Mouse (Mus musculus) c-Kit-positive CD71-positive TER-119-negative erythroid progenitor cells, embryonic 14.5 days (primary cell): ENCODE data around the gene Lca5l.
A peak's percentile ranks its signal among the peaks of the same experiment; 100 is the strongest.

Experiments used
- DNase-seq: peaks from one replicate; pipeline ENCODE4 v3.0.0-alpha.2; 2013; ENCODE audit warnings: low read depth

Lca5l gene

DNA sequence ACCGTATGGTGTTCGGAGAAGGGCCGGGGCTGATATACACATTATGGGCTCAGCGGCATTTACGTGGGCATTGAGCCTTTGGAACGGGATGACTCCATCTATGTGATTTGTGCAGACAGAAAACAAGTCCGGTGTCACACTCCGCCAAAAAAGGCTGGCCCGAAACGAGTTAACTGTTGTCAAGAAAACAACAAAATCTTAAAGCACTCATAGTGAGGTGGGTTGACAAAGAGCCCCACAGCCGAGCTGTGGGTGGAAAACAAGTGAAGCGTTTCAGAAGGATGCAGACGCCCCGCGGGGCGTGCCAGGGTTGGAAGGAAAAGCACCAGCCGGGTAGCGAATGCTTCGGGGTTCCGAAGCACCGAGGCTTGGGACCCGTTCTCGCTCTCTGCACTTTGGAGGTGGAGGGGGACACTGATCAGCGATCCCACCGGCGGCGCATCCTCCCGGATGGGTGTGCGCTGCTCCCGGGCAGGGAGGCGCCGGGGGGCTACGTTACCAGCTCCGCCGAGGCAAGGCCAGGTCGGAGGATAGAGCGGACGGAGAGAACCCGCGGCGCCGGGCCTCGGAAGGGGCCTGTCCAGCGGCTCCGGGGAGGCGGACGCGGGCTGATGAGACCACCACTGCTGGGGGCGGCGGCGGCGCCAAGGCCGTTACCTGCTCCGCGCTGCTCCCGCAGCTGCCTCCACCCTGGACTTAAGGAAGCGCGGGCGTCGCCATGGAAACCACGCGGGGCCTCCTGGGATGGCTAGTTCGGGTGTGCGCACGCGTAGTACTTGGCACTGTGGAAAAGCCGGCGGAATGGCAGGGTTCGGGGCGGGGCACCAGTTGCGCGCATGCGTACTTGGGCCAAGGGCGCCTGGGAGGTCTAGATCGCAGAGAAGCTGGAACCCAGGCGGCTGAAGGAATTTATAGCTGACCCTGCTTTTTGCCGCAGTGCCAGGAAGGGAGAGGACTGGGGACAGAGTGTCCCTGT, at the start of gene Lca5l:
Lca5l (minus strand) TSS at position 741 of the 976 bp plus-strand sequence.
- peak; percentile 97 for DNase-seq

DNA sequence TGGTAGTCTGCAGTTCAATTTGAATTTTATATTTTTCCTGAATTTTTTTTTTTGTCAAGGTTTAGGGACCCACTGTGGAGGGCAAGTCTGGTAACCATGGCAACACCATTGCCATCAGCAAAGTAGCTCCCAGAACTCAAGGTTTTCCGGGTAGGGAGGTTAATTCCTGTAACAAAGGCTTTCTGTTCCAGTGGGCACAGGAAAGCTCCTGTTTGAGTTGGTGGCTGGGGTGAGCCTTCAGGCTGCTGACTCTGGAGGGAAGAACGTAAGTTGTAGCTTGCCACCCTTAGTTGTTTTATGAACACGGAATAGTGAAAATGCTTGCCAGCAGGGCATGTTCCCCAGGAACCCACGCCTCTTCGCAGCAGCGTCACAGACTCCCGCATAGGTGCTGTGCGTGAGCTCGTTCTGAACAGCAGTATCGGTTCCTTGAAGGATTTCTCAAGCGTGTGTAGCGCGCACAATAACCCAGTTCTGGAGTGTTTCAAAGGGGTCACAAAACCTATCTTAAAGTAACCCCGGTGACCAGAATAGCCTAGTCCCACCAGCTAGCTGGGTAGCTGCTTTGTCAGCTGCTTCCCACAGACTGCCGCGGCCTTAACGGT, 43.4 kb upstream of the Lca5l start, which contains the start of gene B3galt5:
B3galt5 (plus strand) TSS at position 436 of the 605 bp plus-strand sequence.
- DNase-seq: no peak

DNA sequence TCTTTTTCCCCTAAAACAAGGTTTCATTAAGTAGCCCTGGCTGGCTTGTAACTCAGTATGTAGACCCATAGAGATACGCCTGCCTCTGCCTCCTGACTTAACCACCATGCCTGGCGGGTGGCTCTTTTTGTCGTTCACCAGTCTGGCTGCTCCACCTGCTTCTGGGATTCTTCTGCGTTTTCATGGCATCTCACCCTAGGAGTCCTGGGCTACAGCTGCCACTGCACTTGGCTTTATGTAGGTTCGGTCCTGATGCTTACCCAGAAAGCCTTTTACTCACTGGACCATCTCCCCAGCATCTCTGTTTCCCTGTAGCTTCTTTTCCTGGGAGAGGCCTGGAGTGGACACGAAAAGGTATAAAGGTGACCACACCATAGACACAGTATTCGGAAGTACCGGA, 41.9 kb upstream of the Lca5l start:
- no peak for DNase-seq

DNA sequence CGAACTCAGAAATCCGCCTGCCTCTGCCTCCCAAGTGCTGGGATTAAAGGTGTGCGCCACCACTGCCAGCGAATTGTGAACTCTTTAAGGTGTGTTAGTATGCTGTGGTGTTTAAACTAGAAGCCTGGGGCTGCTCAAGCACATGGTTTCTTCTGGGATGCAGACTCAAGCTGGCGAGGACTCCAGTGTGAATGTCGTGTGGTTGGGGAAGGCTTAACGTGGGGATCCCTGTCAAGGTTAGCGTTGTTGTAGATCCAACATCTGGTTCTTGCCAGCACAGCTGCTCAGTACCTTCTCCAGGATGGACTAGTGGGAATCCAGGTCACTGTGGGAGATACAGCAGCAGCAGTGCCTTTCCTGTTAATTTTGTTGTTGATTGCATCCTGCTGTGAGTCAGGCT, 39.9 kb upstream of the Lca5l start:
- DNase-seq: no peak

DNA sequence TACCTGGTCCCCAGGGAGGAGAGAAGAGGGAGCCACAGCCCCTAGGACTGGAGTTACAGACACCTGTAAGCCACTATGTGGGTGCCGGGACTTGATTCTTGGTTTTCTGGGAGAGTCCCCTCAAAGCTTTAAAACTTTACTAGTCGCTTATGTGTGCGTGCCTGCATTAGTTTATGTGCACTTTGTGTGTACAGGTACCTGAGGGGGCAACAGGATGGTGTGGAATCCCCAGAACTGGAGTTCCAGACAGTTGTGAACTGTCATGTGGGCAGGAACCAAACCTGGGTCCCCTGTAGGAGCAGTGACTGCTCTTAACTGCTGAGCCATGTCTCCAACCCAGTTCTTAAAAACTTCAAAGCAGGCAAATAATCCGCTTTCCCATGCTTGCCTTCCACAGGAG, 39.2 kb upstream of the Lca5l start:
- no peak for DNase-seq

DNA sequence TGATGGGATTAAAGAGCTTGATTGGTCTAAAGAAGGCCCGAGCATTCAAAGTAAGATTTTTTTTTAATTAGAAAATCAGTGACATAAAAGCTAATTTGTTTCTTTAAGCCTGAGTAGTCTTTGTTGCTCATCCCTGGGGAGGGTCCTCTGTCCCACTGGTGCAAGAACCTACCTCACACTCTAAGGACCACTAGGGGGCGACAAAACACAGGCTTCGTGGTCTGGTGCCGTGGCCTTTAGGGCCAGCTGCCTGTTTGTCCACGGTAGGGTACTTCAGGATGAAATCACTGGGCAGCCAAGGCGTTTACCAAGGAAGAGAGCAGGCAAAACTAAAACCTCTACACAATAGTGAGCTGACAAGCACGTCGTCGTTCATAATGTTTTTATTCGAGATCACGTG, 38.3 kb upstream of the Lca5l start:
- DNase-seq: peak; percentile 44

DNA sequence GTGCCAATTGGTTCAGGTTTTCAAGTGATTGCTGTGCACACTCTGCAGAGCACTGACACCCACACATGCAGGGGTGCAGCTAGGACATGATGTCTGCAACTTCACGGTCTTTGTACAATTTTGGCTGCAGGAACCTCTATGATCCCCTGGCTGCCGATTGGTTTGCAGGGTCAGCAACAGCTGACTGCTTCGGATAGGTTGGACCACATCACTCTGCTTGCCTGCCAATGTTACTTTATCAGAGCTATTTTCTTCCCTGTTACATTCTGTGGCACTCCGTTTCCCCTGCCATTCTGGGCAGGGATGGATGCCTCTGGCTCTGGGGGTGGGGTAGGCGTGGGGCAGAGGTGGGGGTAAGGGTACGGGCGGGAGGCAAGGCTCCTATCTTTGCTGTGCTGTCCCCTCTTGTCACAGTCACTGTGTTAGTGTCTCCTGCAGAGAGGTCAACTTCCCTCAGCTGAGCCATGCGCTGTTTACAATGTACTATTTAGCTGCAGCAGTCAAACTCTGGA, 37.0 kb upstream of the Lca5l start:
- no peak for DNase-seq

DNA sequence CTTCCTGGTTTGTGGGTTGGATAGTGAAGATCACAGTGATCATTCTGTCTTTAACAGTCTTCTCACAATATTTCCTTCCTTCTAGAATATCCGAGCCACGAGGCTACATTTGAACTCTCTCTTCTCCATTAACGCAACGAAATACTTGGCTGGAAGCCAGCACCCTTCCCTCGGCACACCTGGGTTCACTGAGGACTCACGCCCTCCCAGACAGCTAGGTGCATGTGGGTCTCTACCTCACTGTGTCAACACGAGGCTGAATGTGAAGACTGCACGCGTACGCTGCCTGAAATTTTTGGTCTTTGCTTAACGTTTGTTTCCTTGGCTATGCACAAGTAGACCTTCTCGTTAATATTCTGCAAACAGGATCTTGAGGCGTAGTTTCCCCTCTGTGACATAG, 36.4 kb upstream of the Lca5l start:
- DNase-seq: no peak

DNA sequence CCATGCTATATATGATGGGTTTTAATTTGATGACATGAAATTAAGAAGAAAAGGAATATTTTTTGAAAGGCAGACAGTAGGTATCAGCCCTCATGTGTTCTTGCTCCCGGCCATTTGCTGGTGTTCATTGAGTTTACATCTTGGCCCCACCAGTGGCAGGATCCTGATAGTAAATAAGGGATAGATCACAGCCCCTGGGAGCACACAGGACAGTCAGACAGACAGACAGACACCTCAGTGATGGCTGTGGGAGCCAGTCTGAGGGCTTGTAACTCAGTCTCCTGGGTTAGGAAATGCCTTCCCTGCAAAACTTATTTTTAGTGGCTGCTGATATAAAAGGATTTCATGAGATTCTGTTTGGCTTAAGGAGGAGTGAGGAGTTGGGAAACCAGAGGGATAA, 30.4 kb upstream of the Lca5l start:
- no peak for DNase-seq

DNA sequence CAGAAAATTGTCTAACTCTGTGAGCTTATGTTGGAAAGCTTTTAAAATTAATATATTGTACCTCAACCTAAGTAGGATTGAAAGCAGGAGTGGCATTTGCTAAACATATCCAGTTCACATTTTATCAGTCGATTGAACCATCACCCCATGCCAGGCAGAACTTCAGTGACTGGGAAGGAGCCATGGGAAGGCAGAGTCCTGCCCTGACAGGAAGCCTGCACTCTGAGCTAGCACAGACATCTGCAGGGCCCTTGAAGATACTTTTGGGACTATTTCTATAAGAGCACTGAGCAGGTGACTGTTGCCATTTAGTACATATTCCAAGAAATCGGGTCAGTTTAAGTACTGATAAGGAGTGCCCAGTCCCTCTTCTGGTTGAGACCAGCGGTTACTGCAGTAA, 29.9 kb upstream of the Lca5l start:
- no peak for DNase-seq

DNA sequence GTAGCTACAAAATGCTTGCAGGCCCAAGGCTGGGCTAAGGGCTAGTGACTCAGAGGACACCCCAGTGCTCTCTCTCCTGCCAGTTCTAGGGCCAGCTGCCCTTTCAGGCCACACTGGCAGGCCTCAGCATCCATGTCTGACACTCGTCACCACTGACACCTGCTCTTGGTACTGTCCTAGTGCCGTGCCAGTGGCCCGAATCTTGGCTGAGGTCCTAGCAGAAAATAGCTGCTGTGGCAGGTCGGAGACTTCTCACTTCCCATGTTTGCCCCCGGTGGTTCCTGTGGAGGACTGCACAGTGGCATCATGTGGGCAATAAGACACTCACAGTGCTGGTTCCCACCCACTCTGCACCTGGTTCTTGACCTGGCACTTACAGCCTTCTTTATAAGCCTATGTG, 29.4 kb upstream of the Lca5l start:
- no peak for DNase-seq

DNA sequence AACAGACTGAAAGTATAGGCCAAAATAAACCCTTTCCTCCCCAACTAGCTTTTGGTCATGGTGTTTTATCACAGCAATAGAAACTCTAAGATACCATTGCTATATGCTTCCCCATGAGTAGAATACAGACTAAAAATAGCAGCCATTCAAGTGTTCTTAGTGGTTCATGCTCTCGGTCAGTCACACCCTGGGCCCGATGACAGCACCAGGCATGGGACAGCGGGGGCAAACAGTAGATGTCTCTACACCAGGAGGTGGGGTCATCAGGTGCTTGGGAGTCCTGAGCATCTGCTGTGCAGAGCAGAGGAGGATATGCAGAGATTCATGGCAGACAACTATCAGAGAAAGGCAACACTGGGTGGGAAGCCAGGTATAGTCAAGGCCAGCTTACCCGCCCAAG, 21.0 kb upstream of the Lca5l start:
- no peak for DNase-seq

DNA sequence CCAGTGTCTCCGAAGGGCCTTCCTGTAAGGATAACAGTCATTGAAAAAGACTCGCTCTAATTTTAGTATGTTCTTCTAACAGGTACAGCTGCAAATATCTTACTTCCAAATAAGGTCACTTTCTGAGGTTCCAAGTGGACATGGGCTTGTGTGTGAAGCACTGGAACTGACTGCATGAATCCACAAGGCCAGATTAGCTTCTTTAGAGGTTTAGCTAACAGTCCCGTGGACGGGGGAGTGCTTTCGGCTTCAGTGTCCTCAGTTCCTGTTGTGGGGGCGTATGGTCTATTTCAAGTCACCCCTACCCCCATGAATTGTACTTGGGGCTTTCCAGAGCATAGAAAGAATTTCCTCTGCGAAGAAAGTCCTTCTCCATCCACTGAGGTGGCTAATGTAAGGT, 18.8 kb upstream of the Lca5l start:
- DNase-seq: no peak

DNA sequence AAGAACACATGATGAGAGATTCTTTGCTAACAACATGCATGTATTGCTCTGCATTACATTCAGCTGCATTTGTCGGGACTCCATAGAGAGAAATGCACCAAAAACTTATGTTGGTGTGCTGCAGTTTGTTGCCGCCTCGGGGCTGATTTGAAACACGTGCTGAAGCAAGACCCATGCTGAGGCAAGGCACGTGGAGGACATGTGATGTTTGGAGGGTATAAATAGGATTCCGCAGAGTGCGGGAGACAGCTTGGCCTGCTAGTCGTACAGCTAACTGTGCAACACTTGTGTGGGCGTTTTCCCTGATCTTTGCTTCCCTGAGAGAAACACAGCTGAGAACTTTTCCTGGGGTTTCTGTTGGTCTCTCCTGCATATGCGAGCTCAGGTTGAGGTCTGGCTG, 17.7 kb upstream of the Lca5l start:
- DNase-seq: no peak

DNA sequence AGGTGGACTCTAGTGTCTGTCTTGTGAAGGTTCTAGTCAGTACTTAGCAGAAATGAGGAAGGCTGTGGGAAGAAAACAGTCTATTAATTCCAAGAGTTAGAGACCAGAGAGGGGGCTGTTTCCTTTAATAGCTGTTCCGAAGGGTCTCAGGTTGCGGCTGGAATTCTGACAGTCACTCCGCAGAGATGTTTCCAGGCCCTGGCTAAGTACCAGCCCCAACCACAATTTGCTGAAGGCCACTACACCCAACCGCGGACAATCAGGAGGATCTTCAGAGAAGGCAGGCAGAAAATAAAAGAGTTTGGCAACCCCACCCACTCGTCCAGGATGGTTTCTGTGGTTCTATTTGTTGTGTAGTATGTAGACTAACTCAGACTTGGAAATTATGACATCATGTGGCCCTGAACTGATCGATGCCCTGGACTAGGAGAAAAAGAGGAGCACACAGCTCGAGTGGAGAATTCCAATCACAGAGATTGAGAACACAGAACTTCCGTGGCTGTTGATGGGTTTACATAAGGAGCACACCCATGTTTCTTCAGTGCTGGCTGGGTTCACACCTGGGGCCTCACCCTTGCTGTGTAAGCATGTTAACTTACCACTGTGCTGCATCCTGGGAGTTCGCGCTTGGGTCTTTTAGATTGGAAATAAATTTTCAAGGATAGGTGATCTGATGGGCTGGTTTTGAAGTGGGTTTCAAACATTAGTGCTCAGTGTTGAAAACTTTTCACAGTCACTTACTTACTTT, 9.6 kb upstream of the Lca5l start:
- no peak for DNase-seq

DNA sequence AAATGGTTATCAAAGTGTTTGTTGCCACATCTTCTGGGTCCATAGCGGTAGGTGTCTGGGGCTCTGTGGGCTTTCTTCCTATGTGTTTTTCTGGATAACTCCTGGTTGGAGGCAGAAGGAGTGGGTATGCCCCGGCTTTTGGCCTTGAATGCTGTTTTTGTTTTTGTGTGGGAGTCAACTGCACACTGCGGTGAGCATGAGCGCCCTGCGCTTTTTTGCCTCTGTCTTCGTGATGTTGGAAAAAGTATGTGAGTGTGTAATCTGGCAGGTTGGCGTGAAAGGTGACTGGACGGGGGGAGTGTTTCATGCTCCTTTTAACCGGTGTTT, 8.6 kb upstream of the Lca5l start:
- DNase-seq: no peak

DNA sequence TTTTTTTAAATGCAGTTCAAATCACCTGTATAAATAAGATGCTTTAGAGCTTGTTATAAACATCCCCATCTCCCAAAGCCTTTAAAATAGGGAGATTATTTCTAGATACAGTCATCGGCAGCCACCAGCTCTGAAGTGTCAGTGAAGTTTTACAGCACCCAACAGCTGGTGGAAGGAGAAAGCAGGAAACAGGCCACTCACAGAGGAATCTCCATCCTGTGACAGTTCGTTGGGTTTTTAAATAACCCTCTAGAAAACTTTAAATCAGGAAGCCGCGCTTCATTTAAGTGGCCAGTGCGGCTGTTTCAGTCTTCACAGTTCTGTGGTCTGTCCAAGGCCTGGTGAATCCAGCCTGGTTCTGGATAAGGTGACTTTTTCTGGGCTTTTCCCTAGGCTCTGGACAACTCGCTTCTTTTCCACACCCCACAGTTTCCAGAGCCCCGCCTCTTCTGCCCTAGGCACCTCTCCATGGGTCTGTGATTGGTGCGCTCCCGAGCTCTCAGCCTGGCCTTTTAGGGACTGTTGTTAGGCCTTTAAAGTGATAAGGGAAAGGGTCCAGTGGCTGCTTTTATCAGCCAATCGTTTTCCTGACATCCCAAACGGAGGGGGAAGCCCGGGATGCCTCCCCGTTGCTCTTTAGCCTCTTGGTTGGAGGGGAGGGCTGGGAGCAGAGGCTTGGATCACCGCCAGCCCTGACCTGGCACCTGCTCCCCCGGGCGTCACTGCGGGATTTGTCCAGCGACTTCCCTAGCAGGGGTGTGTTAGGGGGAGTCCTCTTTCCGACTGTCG, 8.0 kb upstream of the Lca5l start, which contains the start of gene Sh3bgr:
Sh3bgr (plus strand) TSS at position 538 of the 789 bp plus-strand sequence.
- no peak for DNase-seq

DNA sequence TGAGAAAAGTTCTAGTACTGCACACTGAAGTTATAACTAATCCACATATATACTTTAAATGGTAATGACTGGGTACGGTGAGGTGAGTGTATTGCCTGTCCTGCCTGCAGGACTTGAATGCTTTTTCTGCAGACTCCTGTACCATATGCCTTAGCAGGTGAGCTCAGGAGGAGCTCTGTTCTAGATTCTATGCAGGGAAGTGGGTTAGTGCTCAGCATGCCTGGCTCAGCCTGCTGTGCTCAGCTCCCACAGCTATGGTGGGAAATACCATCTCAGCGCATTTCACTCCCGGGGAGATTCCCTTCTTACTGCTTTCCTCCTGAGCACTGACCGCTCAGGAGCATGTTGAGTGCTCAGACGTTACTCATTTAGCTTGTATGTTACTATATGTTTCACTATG, 4.5 kb downstream of the Lca5l start:
- DNase-seq: no peak

DNA sequence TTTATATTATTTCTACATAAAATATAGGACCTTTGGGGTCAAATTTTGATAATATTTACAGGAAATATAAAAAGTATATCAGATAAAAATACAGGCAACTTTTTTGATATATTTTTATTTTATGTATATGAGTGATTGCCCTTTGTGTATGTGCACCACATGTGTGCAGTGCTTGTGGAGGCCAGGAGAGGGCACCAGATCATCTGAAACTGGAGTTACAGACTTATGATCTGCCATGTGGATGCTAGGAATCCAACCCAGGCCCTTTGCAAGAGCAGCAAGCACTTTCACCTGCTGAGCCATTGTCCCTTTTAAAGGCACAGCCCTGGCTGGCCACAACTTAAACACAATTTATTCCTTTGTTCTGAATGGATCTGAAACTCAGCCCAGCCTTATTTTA, 12.9 kb downstream of the Lca5l start:
- no peak for DNase-seq

DNA sequence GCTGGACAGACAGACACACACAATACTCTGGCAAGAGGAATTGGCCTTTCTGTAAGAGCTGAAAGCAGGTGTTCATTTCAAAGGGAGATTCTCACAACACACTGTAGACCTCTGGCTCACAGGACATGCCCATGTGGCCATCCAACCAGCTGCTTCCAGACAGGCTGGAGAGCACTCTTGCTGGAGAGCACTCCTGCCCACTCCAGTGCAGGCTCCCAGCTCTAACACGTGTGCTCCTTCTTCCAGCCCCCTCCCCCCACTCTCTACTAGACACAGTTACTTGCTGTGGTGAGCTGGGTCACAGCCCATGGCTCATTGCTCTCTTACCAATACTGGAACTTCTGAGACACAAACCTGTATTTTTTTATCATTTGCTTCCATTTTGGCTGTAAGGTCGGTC, 16.7 kb downstream of the Lca5l start:
- no peak for DNase-seq

DNA sequence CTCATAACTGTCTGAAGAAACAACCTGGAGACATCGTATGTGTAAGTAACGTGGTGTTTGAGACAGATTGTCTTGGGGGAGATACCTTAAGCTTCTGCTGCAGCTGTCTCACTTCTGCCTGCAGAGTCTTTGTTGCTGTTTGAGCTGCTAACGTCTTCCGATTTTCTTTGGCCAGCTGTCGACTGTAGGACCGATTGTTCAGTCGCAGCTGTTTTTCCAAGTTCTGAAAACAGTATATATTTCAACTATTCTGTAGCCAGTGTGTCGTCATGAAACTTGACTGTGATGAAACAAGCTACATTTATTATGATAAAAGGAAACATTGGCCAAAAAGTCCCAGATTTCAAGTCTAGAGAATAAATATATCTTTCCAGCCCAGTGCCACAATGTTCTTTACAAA, 18.4 kb downstream of the Lca5l start:
- DNase-seq: no peak

DNA sequence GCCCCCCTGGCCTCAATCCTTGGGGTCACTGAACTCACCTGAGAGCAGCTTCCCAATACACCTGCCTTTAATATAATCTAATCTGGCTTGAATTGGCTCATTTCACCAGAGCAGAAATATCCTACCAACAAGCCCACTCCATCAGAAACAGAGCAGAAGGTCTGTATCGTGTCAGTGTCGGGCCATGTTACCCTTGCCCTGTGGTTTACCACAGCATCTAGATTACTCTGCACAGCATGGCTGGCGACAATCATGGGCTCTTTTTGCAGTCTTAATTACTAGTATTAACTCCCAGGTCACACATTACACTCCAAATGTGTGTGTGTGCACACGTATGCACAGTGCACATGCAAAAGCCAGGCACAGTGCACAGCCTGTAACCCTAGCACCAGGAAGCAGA, 23.2 kb downstream of the Lca5l start:
- no peak for DNase-seq
